Mouse (Mus musculus) kidney, adult 8-10 months (tissue): ENCODE results near the gene Aff2.

Source experiments
- DNase-seq, 2 experiments: peaks; one replicate each; pipeline ENCODE4 v3.0.0; 2022

Gene Aff2

DNA sequence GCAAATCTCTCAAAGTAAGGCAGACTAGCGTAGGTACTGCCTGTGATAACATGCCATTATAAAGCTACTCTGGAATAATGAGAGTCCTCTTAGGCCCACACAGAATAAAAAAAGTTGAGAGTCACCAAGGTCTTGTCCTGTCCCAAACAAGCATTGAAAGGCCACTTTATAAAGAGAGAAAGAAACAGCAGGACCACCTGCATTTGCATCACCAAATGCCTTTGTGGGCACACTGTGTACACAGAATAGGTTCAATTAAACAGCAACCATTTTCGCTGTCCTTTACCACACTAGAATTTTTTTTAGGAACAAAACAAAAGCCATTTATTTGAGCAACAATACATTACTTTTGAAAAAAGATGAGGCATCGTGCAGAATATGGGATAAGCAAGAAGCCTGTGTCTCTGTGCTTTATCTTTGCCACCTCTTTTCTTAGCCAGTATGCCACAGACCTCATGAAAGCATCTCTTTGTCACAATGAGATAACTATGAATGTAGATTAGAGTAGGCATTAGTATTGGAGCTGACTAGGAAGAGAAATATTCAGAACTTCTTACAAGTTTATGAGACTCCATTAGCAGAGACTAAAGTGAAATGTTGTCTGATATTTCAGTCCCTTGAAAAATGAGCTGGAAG, 385.0 kb downstream of the Aff2 start:
- DNase-seq, result no peak

DNA sequence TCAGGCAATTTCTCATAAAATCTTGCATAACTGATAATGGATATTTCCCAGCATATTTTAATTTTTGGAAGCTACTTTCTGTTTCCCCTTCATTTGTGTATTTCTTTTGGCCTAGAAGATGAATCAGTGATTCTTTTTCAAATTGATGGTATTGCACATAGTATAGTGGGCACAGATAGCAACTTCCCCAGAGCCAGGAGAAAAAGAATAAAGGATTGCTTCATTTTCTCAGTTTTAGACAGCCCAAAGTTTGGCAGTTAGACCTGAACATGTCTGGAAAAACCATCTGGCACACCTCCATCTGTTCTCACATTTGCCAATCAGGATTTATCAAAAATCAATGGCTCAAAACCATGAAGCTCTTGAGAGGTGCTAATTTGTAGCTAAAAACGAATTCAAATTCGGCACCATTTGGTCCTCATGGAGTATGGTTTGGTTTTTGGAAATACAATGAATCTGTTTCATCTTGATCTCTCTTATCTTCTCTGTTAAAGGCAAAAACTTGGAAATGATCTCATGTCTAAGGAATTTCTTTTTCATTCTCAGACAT, 441.9 kb downstream of the Aff2 start:
- DNase-seq, result no peak

DNA sequence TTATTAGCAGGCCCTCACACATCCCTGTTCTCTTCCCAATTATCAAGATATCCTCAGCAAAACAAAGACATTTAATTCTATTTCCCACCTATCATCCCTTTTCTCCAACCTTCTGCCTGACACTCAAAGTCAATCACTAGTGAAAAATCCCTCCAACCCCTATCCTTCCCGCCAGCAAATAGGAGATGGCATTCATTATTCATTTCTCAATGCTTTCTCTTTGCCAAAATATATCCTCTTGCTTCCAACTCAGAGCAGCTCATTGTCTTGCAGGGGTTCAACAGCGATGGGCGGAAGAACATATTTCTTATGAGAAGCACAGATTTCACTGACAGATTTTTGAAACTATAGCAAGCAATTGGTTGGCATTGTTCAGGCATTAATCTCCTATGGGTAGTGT, 442.4 kb downstream of the Aff2 start:
- DNase-seq, result no peak

- DNase-seq, result no peak
Observed at GRCm38 (mm10) chrX:69811798-69812197, 451.7 kb downstream of the Aff2 start.

DNA sequence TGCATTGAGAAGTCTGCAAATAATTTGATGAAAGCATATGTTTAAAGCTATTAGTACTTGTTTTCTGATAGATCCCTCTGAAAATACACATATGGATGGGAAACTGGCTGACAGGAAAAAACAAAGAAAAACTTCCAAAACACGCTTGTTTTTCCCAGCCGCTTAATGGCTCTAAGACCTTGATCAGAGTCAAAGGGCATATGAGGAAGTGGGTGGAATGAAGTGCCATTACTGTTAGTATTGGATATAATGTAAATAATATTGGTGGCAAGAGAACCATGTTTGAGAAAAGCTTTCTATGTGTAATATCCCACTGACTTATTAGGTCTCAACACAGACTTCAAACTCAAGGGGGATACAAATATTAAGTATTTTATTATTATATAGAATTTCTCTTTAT, 455.0 kb downstream of the Aff2 start:
- no peak for DNase-seq

DNA sequence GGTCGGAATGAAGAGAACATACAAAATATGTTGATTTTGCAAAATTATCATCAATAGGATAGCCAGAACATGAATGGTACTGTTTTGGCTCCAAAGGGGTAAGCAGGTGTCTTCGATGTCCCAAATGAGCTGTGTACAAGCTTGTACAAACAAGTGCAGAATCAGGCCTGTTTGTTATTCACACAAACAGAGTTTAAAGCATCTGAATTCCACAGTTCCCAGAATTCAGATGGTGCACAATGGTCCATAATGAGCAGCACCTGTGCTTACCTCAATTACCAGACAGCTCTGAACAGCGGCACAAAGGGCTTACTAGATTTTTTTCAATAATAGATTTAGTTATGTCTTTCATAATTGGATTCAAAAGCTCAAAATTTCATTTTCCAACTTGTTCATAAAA, 457.6 kb downstream of the Aff2 start:
- no peak for DNase-seq

DNA sequence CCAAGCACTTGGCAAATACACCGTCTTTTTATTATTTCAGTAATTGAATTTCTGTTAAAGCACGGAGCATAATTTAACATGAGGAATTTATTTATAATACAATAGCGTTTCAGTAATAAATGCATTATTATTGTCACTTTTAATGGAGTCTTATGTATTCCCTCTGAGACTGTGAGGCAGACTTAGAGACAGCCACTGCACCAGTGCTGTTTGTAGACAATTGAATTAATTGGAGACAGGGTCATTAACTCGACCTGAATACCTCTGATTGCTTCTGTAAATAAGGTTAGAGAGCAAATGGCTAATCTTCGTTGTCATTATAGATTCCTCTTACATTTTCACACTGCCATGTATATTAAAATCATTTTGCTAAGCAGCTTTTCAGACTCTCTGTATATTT, 458.1 kb downstream of the Aff2 start:
- DNase-seq, result no peak

DNA sequence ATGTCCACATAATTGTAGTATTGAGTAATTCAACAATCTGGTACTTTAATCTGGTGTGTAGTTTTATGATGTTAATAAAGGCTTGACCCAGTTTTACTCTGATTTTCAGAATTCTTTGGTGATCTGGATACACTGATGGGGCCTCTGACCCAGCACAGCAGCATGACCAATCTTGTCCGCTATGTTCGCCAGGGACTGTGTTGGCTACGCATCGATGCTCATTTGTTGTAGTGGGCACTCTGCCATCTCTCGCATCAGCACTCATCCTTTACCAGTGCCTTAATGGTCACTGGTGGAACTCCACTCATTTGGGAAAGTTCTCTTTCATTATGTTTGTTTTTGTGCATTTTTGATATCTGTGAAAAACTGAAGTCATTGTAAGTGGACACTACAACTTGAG, 507.5 kb downstream of the Aff2 start:
- DNase-seq, result no peak

DNA sequence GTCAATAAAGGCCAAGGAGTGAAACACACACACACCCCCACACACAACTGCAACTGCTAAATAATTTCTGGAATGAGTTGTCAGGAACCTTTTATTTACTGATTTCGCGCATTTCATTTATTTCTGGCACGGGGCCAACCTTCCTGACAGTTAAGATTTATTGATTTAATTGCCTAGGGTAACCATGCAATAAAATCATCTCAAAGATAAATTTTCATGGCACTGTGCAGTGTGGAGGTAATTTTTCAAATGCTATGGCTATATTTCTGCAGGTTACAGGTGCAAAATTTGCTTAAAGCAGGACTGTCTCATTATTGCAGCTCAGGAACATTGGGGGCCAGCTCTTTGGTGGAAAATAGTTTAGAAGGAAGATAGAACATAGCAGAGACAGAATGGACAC, 531.6 kb downstream of the Aff2 start:
- no peak for DNase-seq
